Mouse (Mus musculus) thymus, postnatal 36 days (tissue): ENCODE measurements around the gene Lrrc27.

Source experiments
- DNase-seq, 2 experiments: peaks; one replicate each; pipeline ENCODE4 v3.0.0; 2022; ENCODE audit warnings: mixed read lengths in 2 of 2

Lrrc27 gene

DNA sequence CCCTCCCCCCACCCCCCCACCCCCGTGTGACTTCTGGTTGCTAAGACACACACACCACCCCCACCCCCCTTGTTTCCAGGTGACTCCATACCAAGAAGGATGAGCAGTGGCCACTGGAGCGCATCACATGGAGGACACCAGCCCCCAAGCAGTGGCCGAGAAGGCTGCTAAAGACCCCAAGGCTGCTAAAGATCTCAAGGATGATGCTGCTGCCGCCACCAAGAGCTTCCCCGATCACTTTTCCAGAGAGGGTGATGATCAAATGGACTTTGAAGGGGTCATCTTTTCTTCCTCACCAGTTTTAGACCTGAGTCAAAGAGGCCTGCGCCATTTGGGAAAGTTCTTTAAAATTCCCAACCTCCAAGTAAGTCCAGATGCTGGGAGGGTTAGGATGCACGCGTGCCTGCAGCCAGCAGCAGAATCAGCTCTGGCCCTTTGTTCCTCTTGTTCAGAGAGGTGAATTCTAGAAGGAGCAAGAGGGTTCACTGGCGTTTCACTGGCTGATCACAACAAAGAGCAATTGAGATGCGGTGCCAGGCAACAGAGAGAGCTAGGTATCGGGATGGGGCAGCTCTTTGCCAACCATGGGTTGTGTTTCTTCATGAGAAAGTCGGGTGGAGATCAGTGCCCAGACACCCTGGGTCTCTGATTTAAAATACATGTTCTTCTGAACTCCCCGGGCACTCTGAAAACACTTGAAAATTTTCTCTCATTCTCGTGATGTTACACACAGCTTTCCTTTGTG lies 2.0 kb downstream of the Lrrc27 start:
- DNase-seq: no peak

DNA sequence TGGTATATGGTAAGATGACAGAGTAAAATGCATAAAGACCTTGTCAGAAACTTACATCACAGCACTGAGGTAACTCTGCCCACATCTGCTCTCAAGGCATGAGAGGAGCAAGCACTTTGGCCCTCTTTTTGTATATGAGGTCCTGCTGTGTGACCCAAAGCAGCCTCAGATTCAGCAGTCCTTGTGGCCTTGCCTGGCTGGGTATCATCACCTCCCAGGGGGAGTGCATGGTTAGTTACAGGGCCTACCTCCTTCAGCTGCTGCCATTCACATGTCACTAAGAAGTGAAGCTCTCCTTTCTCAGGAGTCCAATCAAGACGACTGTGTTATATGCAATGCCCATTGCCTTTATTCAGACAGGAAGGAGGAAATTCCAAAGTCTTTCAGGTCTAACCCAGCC lies 2.7 kb downstream of the Lrrc27 start:
- no peak for DNase-seq

DNA sequence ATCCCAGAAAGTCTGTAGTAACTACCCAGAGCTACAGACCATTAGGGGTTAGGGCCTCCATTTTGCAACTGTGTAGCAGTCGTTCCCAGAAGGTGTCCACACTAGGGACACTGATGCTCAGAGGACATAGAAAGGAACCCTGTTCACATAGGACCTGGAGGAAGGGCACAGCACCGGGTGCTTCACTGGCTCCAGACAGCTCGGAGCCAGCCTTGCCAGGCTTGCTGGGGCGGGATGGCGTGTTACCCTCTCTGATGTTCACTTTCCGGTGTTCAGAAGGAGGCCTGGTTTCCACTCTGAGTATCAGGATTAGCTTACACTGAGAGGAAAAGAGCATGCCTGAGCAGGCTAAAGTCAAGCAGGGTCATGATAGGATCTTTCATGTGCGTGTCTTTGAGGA lies 3.2 kb downstream of the Lrrc27 start:
- no peak for DNase-seq

DNA sequence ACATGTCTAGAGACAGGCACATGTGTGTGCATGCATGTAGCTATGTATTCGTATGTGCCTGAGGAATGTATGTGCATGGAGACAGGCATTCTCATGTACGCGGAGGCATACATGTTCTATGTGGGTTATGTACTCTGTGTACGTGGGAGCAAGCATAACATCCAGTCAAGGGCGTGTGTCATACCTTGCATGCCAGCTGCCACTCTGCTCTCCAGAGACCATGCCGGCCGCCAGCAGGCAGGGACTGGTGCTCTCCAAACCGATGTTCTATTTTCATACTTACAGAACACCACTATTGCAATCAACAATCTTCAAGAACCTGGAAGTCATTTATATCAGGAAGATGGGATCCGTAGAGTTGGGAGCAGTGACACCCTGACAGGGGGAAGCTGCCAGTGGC lies 3.7 kb downstream of the Lrrc27 start:
- peak in 1 of 2 experiments; percentile 0 for DNase-seq

GRCm38 (mm10) chr7:139217046-139217445 lies 4.3 kb downstream of the Lrrc27 start:
- DNase-seq: no peak

- DNase-seq: no peak
These were observed 6.0 kb downstream of the Lrrc27 start for GRCm38 (mm10) chr7:139218641-139219415.

- no peak for DNase-seq
These were observed 6.7 kb downstream of the Lrrc27 start for GRCm38 (mm10) chr7:139219486-139219885.

GRCm38 (mm10) chr7:139220303-139220702 lies 7.5 kb downstream of the Lrrc27 start:
- no peak for DNase-seq

- no peak for DNase-seq
These were observed 8.3 kb downstream of the Lrrc27 start for GRCm38 (mm10) chr7:139221072-139221471.

- DNase-seq: peak in 1 of 2 experiments; percentile 1
These were observed 9.1 kb downstream of the Lrrc27 start for GRCm38 (mm10) chr7:139221856-139222255.

DNA sequence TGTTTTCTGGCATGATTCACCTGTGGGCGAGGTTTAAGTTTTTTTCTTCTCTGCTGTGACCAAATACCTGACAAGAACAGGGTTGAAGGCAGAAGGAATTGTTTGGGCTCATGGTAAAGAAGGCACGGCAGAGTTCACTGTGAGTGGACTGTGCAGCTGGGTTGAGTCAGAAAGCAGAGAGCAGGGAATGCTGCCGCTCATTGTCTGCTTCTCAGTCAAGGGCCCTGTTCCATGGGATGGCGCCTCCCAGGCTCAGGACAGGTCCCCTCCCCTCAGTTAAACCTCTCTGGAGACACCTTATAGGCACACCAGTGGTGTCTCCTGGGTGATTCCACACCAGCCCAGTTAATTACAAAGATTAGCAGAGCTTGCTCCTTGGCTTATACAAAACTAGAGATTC lies 9.6 kb downstream of the Lrrc27 start:
- DNase-seq: no peak

- peak in 1 of 2 experiments; percentile 24 for DNase-seq
These were observed 11.3 kb downstream of the Lrrc27 start for GRCm38 (mm10) chr7:139224070-139224469.

GRCm38 (mm10) chr7:139224725-139225124 lies 11.9 kb downstream of the Lrrc27 start:
- DNase-seq: peak; percentile 67 to 77

DNA sequence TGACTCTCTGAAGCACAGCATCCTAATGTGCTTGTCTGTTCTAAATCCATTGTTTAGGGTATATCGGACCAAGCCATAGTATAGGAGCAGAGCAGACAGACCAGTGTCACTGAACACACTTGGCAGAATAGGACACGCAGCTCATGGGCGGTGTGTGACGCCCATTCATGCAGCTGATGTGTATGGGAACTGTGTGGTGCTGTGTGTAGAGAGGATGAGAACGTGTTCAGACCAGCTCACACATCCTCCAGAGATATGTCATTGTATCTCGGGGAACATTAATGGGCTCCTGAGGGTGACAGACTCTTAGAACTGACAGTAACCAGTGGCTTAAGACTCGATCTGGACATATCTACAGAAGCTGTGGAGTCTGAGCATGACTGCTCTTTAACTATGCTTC lies 13.6 kb downstream of the Lrrc27 start:
- no peak for DNase-seq

DNA sequence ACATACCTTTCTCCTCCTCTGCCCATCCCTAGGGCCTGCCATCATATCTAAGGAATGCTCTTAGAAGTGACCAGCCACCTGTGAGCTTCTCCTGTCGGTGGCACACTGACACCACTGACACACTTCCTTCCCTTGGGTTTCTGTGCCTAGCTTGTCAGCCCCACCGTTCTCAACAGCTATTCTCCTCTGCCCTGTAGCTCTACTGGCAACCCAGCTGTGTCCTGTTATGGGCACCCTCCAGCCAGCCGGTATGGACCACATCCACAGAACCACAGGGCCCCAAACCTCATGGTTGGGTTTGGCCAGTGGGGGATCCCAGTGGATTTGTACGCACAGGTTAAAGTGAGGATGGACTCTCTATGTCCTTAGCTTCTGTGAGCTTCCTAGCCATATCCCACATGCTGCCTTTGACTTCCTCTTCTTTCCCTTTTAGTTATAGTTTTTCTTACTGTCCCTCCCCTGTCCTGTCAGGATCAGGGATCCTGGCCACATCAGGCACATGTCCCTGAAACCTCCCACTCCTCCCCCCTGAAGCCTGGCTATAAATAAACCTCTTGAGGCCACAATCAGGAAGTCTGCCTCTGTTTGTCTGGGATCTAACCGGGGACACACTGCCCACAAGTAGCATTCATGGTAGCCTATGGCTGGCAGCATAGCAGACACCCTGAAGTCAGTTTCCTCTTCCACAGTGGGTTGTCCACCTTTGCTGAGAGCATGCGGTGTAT lies 15.8 kb downstream of the Lrrc27 start:
- no peak for DNase-seq

DNA sequence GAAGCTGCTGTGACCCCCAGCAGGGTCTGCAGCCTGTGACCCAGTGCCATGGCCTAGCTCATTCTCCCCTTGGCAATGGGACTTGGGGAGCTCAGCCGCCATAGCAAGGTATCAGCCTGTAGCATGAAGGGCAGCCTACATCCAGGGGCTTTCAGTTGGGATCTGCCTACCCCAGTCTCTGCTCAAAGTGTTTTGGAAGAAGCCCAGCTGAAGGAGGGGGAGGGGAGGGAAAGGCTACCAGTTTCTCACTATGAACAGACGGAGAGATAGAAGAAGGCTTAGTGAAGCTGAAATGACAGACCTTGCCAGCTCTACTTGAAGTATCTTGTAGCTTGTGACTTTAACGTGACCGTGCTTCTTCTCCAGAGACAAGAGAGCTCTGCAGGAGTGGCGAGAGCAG lies 17.0 kb downstream of the Lrrc27 start:
- DNase-seq: no peak

DNA sequence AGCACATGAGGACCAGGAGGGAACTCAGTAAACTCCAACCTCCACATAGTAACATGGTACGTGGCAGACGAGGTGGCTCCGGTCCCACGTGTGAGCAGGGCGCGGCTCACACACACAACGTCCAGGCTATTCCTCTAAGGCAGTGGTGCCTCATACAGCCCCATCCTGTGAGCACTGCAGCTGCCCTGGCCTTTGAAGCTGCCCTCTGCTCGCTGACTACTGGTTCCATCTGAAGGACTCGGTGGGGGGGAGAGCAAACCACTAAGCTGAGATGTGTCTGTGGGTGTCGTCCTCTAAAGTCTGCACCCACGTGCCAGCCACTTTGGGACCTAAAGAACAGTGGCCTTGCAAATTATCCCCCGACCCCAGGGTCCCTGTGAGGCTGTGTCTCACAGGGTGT lies 17.5 kb downstream of the Lrrc27 start:
- DNase-seq: no peak

DNA sequence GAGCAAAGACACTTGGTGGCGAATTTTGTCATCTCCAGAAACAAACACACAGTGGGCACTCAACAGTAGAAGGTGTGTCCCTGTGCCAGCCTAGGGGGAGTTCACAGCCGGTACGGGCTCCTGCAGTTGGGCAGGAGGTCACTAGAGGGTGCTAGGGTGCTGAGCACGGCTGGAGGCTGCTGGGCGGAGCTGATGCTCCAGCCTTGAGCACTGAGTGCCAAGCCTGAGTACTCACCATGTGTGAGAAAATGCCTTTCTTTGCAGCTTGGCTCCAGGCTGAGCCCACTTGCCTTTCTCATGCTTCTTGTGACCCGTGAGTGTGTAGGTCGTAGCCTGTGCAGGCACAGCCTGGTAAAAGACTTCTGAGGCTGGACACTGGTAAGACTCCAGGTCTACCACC lies 20.9 kb downstream of the Lrrc27 start:
- peak; percentile 89 to 93 for DNase-seq

DNA sequence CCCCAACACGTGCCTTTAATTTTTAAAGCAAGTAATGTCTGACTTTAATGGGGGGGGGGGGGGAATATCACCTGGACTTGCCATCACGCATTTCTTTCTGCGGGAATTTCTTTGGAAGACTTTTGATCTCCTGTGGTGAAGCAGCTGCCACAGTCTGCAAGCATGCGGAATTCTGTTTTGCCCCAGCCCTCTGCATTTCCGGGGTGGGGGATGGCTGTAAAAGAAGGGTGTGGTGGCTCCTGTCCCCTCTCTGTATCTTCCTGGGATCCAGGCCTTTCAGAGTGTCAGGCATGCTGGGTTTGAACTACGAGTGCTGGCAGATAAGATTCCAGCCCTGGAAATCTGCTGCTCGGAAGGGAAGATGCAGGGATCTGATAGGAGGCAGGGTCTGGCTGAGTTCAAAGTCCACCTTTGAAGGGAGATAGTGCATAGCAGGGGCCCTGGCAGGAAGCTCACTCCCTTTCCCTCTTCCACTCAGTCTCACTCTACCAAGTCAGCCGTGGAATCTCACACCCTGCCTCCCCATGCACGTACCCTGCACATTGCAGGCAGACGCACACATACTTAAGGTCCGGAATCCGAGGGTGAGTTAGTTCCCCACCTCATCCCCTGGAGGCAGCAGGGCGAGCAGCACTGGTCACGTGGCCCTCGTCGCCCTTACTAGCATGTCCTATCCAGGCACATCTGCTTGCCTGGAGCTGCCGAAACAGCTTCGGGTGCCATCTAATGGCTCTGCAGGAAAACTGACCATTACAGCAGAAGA lies 21.8 kb downstream of the Lrrc27 start:
- peak; percentile 26 to 35 for DNase-seq

GRCm38 (mm10) chr7:139235651-139236358 lies 23.0 kb downstream of the Lrrc27 start:
- DNase-seq: no peak

DNA sequence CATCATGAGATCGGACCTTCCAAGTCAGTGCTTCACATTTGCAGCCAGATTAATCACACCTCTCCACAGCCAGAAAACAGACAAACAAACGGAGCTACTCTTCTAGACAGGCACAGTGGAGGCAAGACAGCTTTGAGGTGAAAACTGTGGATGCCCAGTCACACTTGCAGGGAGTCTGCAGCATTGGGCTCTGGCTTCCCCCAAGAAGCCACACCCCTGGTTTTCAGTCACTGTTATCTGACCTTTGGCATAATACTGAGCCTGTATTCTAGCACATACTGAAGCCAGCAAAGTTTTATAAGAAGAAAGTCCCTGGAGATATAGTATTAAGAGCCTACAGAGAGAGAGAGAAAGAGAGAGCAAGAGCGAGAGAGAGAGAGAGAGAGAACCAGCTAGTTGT lies 26.6 kb downstream of the Lrrc27 start:
- no peak for DNase-seq

DNA sequence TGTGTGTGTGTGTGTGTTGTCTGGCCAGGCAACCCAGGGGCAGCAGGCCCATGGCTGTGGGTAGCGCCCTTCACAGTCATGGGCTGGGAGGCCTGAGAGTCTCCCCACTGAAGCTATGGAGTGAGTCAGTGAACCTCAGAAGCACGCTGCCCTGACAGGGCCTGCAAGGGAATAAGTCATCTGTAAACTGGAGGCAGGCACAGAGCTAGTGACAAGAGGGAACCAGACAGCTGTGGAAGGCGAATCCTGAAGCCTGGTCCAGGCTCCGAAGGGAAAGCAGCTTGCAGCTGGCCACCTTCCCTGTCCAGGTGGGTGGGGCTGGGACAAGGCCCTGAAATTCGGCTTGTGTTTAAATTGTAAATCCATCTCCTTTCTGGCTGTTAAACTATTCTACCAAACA lies 33.3 kb downstream of the Lrrc27 start:
- no peak for DNase-seq
